Mouse (Mus musculus): ENCODE results near the gene Plxdc2. TPM values are rescaled to one million over a fixed set of nuclear protein-coding genes. Genes with fewer than 3 reads are reported as not detected.

Gene Plxdc2
- polyA plus RNA-seq, 1 experiment from 2014 or later, result 9.7 TPM

DNA sequence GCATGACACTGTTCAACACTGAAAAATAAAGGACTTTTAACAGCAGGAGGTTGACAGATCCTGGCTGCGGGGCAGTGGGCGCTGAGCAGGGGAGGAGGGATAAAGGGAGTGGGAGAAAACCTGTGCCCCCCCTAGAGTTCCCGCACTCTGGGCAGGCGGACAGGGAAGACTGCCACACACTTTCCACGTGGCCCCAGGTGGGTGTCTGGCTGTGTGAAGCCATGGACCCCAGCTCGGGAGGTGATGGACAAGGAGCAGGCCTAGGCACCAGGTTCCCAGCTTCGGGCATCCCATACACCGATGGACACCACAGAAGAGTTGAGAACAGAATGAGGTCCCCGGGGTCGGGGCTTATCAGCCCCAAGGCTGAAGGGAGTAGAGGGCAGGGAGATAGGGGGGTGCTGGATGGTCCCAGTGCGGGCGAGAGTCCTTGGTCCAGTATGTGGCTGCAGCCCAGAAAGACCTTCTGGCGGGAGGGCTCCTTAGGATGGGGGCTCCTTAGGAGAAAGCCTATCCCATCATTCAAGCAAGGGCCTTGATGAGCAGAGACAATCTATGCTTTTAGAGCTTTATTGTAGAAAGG lies 215.2 kb downstream of the Plxdc2 start:
- 68% methylated on average over 13 of the region's 13 CpGs for WGBS
- Histone ChIP-seq H3K4me3 (ENCODE audit: low read depth, low read length) (no peak overlapping the region), H3K36me3 (ENCODE audit: control insufficient read depth, insufficient read depth, low read length) (no peaks in the 10 kb centered on the region), H3K4me2 (ENCODE audit: low read length) (no peak overlapping the region), H3K4me1 (ENCODE audit: control insufficient read depth, insufficient read depth, low read length) (no peaks in the 10 kb centered on the region), H3K9ac (ENCODE audit: low read length) (no peak overlapping the region), H3K27ac (ENCODE audit: low read depth, low read length) (no peak overlapping the region), H3K9me3 (replicated peaks; ENCODE audit: control insufficient read depth, low read length) (no peaks in the 10 kb centered on the region), H3K27me3 (replicated peaks; ENCODE audit: control insufficient read depth, insufficient read depth, low read length) (no peaks in the 10 kb centered on the region)
- DNase-seq (ENCODE audit: low spot score) (no peak), ATAC-seq (no peak)

DNA sequence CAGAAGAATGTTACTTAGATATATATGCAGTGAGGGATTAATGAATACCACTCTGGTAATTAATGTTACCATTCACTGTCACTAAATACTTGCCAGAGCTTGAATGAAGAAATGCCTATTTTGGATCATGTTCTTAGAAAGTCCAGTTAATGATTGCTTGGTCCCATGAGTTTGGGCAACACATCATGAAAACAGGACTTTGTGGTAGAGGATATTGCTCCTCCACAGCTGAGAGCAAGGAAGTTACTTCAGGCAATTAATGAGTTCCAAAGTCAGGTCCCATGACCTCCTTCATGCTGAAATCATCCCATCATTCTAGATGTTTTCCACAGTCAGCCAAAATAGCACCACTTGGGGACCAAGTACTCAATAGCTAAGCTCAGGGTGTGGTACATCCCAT lies 220.5 kb downstream of the Plxdc2 start:
- Histone ChIP-seq H3K9ac (ENCODE audit: low read length) (no peak overlapping the region), H3K27me3 (replicated peaks; ENCODE audit: control insufficient read depth, insufficient read depth, low read length) (no peaks in the 10 kb centered on the region), H3K4me2 (ENCODE audit: low read length) (no peak overlapping the region), H3K4me1 (ENCODE audit: control insufficient read depth, insufficient read depth, low read length) (no peaks in the 10 kb centered on the region), H3K9me3 (replicated peaks; ENCODE audit: control insufficient read depth, low read length) (no peaks in the 10 kb centered on the region), H3K27ac (ENCODE audit: low read depth, low read length) (no peak overlapping the region), H3K4me3 (ENCODE audit: low read depth, low read length) (no peak overlapping the region), H3K36me3 (ENCODE audit: control insufficient read depth, insufficient read depth, low read length) (no peaks in the 10 kb centered on the region)
- no peak for ATAC-seq
- DNase-seq (ENCODE audit: low spot score), result no peak

DNA sequence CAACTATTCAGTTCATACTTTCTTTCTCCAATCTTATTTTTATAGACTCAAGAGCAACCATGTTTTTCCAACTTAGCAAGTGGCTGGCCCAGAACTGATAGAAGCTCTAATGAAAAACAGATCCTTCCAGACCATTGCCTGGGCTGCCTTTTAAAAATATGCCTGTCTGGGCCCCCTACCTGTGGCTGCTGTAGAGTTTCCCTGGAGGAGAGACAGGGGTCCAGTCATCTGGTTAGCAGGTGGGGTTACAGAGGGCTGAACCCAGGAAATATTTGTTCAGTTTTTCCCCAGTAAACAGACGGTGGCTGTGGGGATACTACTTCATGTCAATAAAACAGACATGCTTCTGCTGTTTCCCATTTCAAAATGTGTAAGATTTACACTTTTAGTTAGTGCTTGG lies 222.0 kb downstream of the Plxdc2 start:
- H3K4me1 ChIP-seq (ENCODE audit: control insufficient read depth, insufficient read depth, low read length), result no peaks in the 10 kb centered on the region
- no peaks in the 10 kb centered on the region for H3K27me3 ChIP-seq (replicated peaks; ENCODE audit: control insufficient read depth, insufficient read depth, low read length)
- no peaks in the 10 kb centered on the region for H3K36me3 ChIP-seq (ENCODE audit: control insufficient read depth, insufficient read depth, low read length)
- no peak overlapping the region for H3K27ac ChIP-seq (ENCODE audit: low read depth, low read length)
- no peaks in the 10 kb centered on the region for H3K9me3 ChIP-seq (replicated peaks; ENCODE audit: control insufficient read depth, low read length)
- ATAC-seq (no peak), DNase-seq (ENCODE audit: low spot score) (no peak)
- H3K4me3 ChIP-seq (ENCODE audit: low read depth, low read length), result no peak overlapping the region
- no peak overlapping the region for H3K9ac ChIP-seq (ENCODE audit: low read length)
- H3K4me2 ChIP-seq (ENCODE audit: low read length), result no peak overlapping the region
- WGBS, result 89% methylated on average over 1 of the region's 1 CpGs

DNA sequence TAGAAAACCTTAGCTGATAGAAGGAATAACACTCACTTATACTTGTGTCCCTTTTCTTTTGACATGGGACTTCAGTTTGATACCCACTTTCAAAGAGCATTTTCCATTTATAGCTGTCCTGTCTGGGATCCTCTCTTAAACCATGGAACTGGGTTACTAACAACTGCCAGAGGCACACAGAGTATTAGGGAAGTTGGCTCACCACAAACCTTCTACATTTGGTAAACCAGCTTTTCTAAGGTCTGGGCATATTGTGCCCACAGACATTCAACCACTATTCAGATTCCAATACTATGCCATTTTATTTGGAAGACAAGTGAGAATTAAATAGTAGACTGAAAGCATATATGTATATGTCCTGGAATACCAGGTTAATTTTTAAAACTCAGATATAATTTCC lies 232.4 kb downstream of the Plxdc2 start:
- Histone ChIP-seq H3K9ac (ENCODE audit: low read length) (no peak overlapping the region), H3K4me2 (ENCODE audit: low read length) (no peak overlapping the region), H3K4me3 (ENCODE audit: low read depth, low read length) (no peak overlapping the region), H3K27me3 (replicated peaks; ENCODE audit: control insufficient read depth, insufficient read depth, low read length) (no peaks in the 10 kb centered on the region), H3K27ac (ENCODE audit: low read depth, low read length) (no peak overlapping the region), H3K36me3 (ENCODE audit: control insufficient read depth, insufficient read depth, low read length) (no peaks in the 10 kb centered on the region), H3K4me1 (ENCODE audit: control insufficient read depth, insufficient read depth, low read length) (no peaks in the 10 kb centered on the region), H3K9me3 (replicated peaks; ENCODE audit: control insufficient read depth, low read length) (no peaks in the 10 kb centered on the region)
- DNase-seq (ENCODE audit: low spot score) (no peak), ATAC-seq (no peak)

DNA sequence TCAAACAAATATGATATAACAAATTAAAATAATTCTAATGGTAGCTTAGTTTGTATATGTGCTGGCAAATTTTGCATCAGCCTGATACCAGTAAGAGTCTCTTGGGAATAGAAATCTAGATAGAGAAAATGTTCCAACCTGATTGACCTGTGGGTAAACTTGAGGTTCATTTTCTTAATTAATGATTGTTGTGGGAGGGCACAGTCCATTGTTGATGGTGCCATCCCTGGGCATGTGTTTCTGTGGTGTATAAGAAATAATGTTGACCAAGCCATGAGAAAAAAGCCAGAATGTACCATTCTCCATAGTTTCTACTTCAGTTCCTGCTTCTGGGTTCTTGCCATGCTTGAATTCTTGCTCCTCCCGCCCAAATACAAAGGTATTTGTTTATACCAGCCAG lies 239.3 kb downstream of the Plxdc2 start:
- Histone ChIP-seq H3K9ac (ENCODE audit: low read length) (no peak overlapping the region), H3K4me3 (ENCODE audit: low read depth, low read length) (no peak overlapping the region), H3K27ac (ENCODE audit: low read depth, low read length) (no peak overlapping the region), H3K9me3 (replicated peaks; ENCODE audit: control insufficient read depth, low read length) (no peaks in the 10 kb centered on the region), H3K4me1 (ENCODE audit: control insufficient read depth, insufficient read depth, low read length) (no peaks in the 10 kb centered on the region), H3K36me3 (ENCODE audit: control insufficient read depth, insufficient read depth, low read length) (no peaks in the 10 kb centered on the region), H3K4me2 (ENCODE audit: low read length) (no peak overlapping the region), H3K27me3 (replicated peaks; ENCODE audit: control insufficient read depth, insufficient read depth, low read length) (no peaks in the 10 kb centered on the region)
- DNase-seq (ENCODE audit: low spot score), result no peak
- 80% methylated on average over 1 of the region's 1 CpGs for WGBS
- no peak for ATAC-seq

DNA sequence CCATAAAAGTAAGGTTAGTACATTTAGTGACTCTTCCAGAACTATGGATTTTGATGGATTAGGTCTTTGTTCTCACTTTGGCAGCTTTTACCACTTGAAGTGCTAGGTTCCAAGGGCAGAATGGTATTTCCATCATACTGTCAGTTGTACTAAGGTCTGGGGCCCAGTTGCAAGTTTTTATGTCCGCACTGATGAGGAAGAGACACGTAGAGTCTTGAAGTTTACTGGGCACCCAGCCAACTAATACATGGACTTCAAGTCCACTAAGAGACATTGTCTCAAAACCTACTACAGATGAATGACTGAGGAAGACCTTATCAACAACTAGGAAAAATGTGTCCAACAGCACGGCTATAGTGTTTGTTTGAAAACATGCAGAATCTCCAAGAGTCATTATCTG lies 242.1 kb downstream of the Plxdc2 start:
- DNase-seq (ENCODE audit: low spot score) (no peak), ATAC-seq (no peak)
- H3K9ac ChIP-seq (ENCODE audit: low read length), result no peak overlapping the region
- no peaks in the 10 kb centered on the region for H3K27me3 ChIP-seq (replicated peaks; ENCODE audit: control insufficient read depth, insufficient read depth, low read length)
- H3K27ac ChIP-seq (ENCODE audit: low read depth, low read length), result no peak overlapping the region
- H3K4me3 ChIP-seq (ENCODE audit: low read depth, low read length), result no peak overlapping the region
- WGBS, result 85% methylated on average over 3 of the region's 3 CpGs
- no peaks in the 10 kb centered on the region for H3K9me3 ChIP-seq (replicated peaks; ENCODE audit: control insufficient read depth, low read length)
- H3K36me3 ChIP-seq (ENCODE audit: control insufficient read depth, insufficient read depth, low read length), result no peaks in the 10 kb centered on the region
- no peaks in the 10 kb centered on the region for H3K4me1 ChIP-seq (ENCODE audit: control insufficient read depth, insufficient read depth, low read length)
- no peak overlapping the region for H3K4me2 ChIP-seq (ENCODE audit: low read length)

DNA sequence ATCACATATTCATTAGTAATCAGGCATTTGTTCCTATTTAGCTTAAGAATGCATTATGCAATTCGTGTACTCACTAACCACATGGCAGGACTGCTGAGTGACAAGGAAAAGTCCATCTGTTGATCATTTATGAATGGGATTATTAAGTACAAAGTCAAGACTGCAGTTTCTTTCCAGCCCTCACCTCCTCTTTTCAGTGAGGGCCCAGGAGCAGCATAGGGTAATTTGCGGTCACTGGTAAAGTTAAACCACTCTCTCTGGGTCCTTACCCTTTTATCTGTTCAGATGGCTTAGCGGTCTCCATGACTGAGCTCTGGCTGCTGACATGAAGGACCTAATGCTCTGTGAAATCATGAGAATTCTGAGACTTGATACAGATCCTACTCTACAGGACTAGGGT lies 248.2 kb downstream of the Plxdc2 start:
- H3K4me2 ChIP-seq (ENCODE audit: low read length), result no peak overlapping the region
- no peaks in the 10 kb centered on the region for H3K4me1 ChIP-seq (ENCODE audit: control insufficient read depth, insufficient read depth, low read length)
- DNase-seq (ENCODE audit: low spot score) (no peak), ATAC-seq (no peak)
- no peaks in the 10 kb centered on the region for H3K36me3 ChIP-seq (ENCODE audit: control insufficient read depth, insufficient read depth, low read length)
- no peaks in the 10 kb centered on the region for H3K9me3 ChIP-seq (replicated peaks; ENCODE audit: control insufficient read depth, low read length)
- H3K27ac ChIP-seq (ENCODE audit: low read depth, low read length), result no peak overlapping the region
- H3K4me3 ChIP-seq (ENCODE audit: low read depth, low read length), result no peak overlapping the region
- no peak overlapping the region for H3K9ac ChIP-seq (ENCODE audit: low read length)
- WGBS, result 73% methylated on average over 3 of the region's 3 CpGs
- H3K27me3 ChIP-seq (replicated peaks; ENCODE audit: control insufficient read depth, insufficient read depth, low read length), result no peaks in the 10 kb centered on the region

DNA sequence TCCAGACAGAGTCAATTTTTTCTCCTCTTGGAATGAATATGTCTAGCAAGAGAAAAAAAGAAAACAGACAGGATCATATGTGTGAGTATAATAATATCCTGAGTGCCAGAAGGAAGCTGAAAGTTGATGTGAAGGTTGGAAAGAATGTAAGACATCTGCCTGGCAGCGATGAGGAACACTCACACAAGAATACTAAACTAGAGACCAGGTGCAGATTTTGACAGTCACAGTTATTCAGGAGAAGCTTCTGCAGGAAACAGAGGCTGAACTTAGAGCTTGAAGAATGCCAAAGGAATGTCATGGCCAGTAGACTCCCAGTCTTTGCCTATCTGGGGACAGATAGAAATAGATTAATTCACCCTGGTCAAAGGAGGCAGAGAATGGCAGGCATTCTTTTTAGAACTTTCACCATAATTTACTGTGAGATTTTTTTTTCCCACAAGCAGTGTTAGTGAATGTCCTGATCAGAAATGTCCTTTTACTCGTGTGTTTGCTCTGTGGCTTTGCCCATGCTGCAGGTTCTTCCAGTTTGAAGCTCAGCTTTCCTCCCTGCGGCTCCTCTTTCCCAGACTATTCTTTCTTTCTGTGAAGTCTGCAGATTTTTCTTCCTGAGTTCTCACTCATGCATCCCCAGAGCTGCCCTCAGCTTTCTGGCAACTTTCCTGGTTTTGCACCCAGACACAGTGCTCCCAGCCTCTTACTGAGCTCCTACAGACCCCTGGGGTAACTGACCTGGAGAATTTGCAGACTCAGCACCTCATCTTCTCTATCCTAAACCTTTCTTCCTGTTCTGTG lies 251.9 kb downstream of the Plxdc2 start:
- Histone ChIP-seq H3K4me2 (ENCODE audit: low read length) (no peak overlapping the region), H3K27ac (ENCODE audit: low read depth, low read length) (no peak overlapping the region), H3K4me1 (ENCODE audit: control insufficient read depth, insufficient read depth, low read length) (no peaks in the 10 kb centered on the region), H3K9me3 (replicated peaks; ENCODE audit: control insufficient read depth, low read length) (no peaks in the 10 kb centered on the region), H3K4me3 (ENCODE audit: low read depth, low read length) (no peak overlapping the region), H3K9ac (ENCODE audit: low read length) (no peak overlapping the region), H3K36me3 (ENCODE audit: control insufficient read depth, insufficient read depth, low read length) (no peaks in the 10 kb centered on the region), H3K27me3 (replicated peaks; ENCODE audit: control insufficient read depth, insufficient read depth, low read length) (no peaks in the 10 kb centered on the region)
- ATAC-seq (no peak), DNase-seq (ENCODE audit: low spot score) (no peak)
- WGBS, result 73% methylated on average over 3 of the region's 3 CpGs

DNA sequence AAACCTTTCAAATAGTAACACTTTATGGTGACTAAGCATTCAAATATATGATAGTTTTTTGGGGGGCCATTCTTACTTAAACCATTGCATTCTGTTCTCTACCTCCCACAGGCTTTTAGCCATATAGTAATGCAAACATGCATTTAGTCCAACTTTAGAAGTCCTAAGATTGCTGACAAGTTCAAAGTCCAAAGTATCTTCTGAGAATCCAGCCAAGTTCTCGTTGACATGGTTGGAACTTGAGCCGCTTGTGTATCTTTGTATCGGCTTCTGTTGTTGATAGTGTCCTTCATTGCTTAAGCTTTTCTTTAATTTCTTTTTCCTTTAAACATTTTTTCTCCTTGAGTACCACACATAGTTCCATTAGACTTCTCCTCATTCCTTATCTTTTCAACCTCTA lies 286.0 kb downstream of the Plxdc2 start:
- H3K4me3 ChIP-seq (ENCODE audit: low read depth, low read length), result no peak overlapping the region
- no peak overlapping the region for H3K9ac ChIP-seq (ENCODE audit: low read length)
- H3K9me3 ChIP-seq (replicated peaks; ENCODE audit: control insufficient read depth, low read length), result no peaks in the 10 kb centered on the region
- ATAC-seq (no peak), DNase-seq (ENCODE audit: low spot score) (no peak)
- no peaks in the 10 kb centered on the region for H3K36me3 ChIP-seq (ENCODE audit: control insufficient read depth, insufficient read depth, low read length)
- WGBS, result 97% methylated on average over 3 of the region's 3 CpGs
- no peak overlapping the region for H3K27ac ChIP-seq (ENCODE audit: low read depth, low read length)
- H3K4me2 ChIP-seq (ENCODE audit: low read length), result no peak overlapping the region
- no peaks in the 10 kb centered on the region for H3K27me3 ChIP-seq (replicated peaks; ENCODE audit: control insufficient read depth, insufficient read depth, low read length)
- no peaks in the 10 kb centered on the region for H3K4me1 ChIP-seq (ENCODE audit: control insufficient read depth, insufficient read depth, low read length)

All from forebrain, embryonic 14.5 days (tissue).